Mouse (Mus musculus): Measurements from ENCODE around the gene Tmtc4.

- TF ChIP-seq CTCF (IDR thresholded peaks at IDR 0.05; ENCODE audit: low read depth) = no peak
- TF ChIP-seq EP300 (IDR thresholded peaks at IDR 0.05; ENCODE audit: low read depth) = no peak
These were observed 6.1 kb downstream of the Tmtc4 start for GRCm38 (mm10) chr14:122977797-122978140.

Measured in heart, postnatal 0 days (tissue).